Mouse (Mus musculus): ENCODE measurements around the gene Smyd3. TPM values are rescaled to one million over a fixed set of nuclear protein-coding genes. Genes with fewer than 3 reads are reported as not detected.

The Smyd3 gene
- polyA plus RNA-seq, 1 experiment from 2014 or later: 20.7 TPM

- 88% methylated on average over 11 of the region's 11 CpGs for WGBS
- Histone ChIP-seq H3K27me3 (replicated peaks; ENCODE audit: low read depth, poor library complexity, severe bottlenecking) (no peaks in the 10 kb centered on the region), H3K36me3 (replicated peaks) (no peaks in the 10 kb centered on the region), H3K9me3 (no peaks in the 10 kb centered on the region), H3K27ac (replicated peaks) (no peak overlapping the region), H3K4me1 (peaks cover 3% of the 10 kb centered on the region; the same call in 1 of the 2 replicates), H3K4me3 (no peak overlapping the region)
- DNase-seq (ENCODE audit: low spot score): no peak
Observed at GRCm38 (mm10) chr1:179436596-179436995, 81.2 kb downstream of the Smyd3 start.

- Histone ChIP-seq H3K27me3 (replicated peaks; ENCODE audit: low read depth, poor library complexity, severe bottlenecking) (no peaks in the 10 kb centered on the region), H3K9me3 (no peaks in the 10 kb centered on the region), H3K4me1 (peaks cover 4% of the 10 kb centered on the region), H3K36me3 (replicated peaks) (no peaks in the 10 kb centered on the region), H3K4me3 (no peak overlapping the region), H3K27ac (replicated peaks) (no peak overlapping the region)
- DNase-seq (ENCODE audit: low spot score): no peak
- WGBS: 91% methylated on average over 11 of the region's 11 CpGs
Observed at GRCm38 (mm10) chr1:179434443-179435260, 83.2 kb downstream of the Smyd3 start.

- H3K4me1 ChIP-seq: peaks cover 11% of the 10 kb centered on the region
- no peaks in the 10 kb centered on the region for H3K9me3 ChIP-seq
- no peaks in the 10 kb centered on the region for H3K27me3 ChIP-seq (replicated peaks; ENCODE audit: low read depth, poor library complexity, severe bottlenecking)
- H3K36me3 ChIP-seq (replicated peaks): no peaks in the 10 kb centered on the region
- no peak for DNase-seq (ENCODE audit: low spot score)
- 86% methylated on average over 7 of the region's 7 CpGs for WGBS
- no peak overlapping the region for H3K27ac ChIP-seq (replicated peaks)
- no peak overlapping the region for H3K4me3 ChIP-seq
Observed at GRCm38 (mm10) chr1:179433828-179434227, 84.0 kb downstream of the Smyd3 start.

- Histone ChIP-seq H3K4me1 (peaks cover 11% of the 10 kb centered on the region), H3K36me3 (replicated peaks) (no peaks in the 10 kb centered on the region), H3K9me3 (no peaks in the 10 kb centered on the region), H3K27me3 (replicated peaks; ENCODE audit: low read depth, poor library complexity, severe bottlenecking) (no peaks in the 10 kb centered on the region), H3K27ac (replicated peaks) (no peak overlapping the region), H3K4me3 (no peak overlapping the region)
- 91% methylated on average over 8 of the region's 8 CpGs for WGBS
- DNase-seq (ENCODE audit: low spot score): no peak
Observed at GRCm38 (mm10) chr1:179433355-179433754, 84.5 kb downstream of the Smyd3 start.

- H3K9me3 ChIP-seq: no peaks in the 10 kb centered on the region
- H3K36me3 ChIP-seq (replicated peaks): no peaks in the 10 kb centered on the region
- no peaks in the 10 kb centered on the region for H3K27me3 ChIP-seq (replicated peaks; ENCODE audit: low read depth, poor library complexity, severe bottlenecking)
- no peak overlapping the region for H3K4me3 ChIP-seq
- no peak overlapping the region for H3K27ac ChIP-seq (replicated peaks)
- 78% methylated on average over 3 of the region's 3 CpGs for WGBS
- peaks cover 18% of the 10 kb centered on the region for H3K4me1 ChIP-seq
- DNase-seq (ENCODE audit: low spot score): no peak
Observed at GRCm38 (mm10) chr1:179430077-179430476, 87.8 kb downstream of the Smyd3 start.

GRCm38 (mm10) chr1:179424879-179425472 is 92.9 kb downstream of the Smyd3 start:
- no peaks in the 10 kb centered on the region for H3K27me3 ChIP-seq (replicated peaks; ENCODE audit: low read depth, poor library complexity, severe bottlenecking)
- H3K27ac ChIP-seq (replicated peaks): no peak overlapping the region
- no peaks in the 10 kb centered on the region for H3K36me3 ChIP-seq (replicated peaks)
- WGBS: 91% methylated on average over 12 of the region's 12 CpGs
- DNase-seq (ENCODE audit: low spot score): no peak
- no peak overlapping the region for H3K4me3 ChIP-seq
- H3K9me3 ChIP-seq: no peaks in the 10 kb centered on the region
- H3K4me1 ChIP-seq: peaks cover 24% of the 10 kb centered on the region

- Histone ChIP-seq H3K4me3 (no peak overlapping the region), H3K9me3 (peaks cover 2% of the 10 kb centered on the region; the same call in 1 of the 2 replicates), H3K36me3 (replicated peaks) (no peaks in the 10 kb centered on the region), H3K27me3 (replicated peaks; ENCODE audit: low read depth, poor library complexity, severe bottlenecking) (no peaks in the 10 kb centered on the region), H3K27ac (replicated peaks) (no peak overlapping the region), H3K4me1 (peaks cover 10% of the 10 kb centered on the region)
- DNase-seq (ENCODE audit: low spot score): no peak
- 72% methylated on average over 4 of the region's 4 CpGs for WGBS
Observed at GRCm38 (mm10) chr1:179419091-179419490, 98.8 kb downstream of the Smyd3 start.

- no peak overlapping the region for H3K27ac ChIP-seq (replicated peaks)
- H3K9me3 ChIP-seq: no peaks in the 10 kb centered on the region; the same call in 1 of the 2 replicates
- no peak for DNase-seq (ENCODE audit: low spot score)
- H3K4me3 ChIP-seq: no peak overlapping the region
- H3K27me3 ChIP-seq (replicated peaks; ENCODE audit: low read depth, poor library complexity, severe bottlenecking): no peaks in the 10 kb centered on the region
- WGBS: 88% methylated on average over 4 of the region's 4 CpGs
- peaks cover 12% of the 10 kb centered on the region for H3K36me3 ChIP-seq (replicated peaks)
- no peaks in the 10 kb centered on the region for H3K4me1 ChIP-seq
Observed at GRCm38 (mm10) chr1:179408086-179408485, 109.8 kb downstream of the Smyd3 start.

- H3K36me3 ChIP-seq (replicated peaks): peaks cover 3% of the 10 kb centered on the region; the same call in 1 of the 2 replicates
- no peak overlapping the region for H3K27ac ChIP-seq (replicated peaks)
- H3K27me3 ChIP-seq (replicated peaks; ENCODE audit: low read depth, poor library complexity, severe bottlenecking): no peaks in the 10 kb centered on the region
- no peak for DNase-seq (ENCODE audit: low spot score)
- 0 out of 2 replicates have a peak, but pooled peaks cover 8% of the 10 kb centered on the region for H3K4me1 ChIP-seq
- H3K9me3 ChIP-seq: no peaks in the 10 kb centered on the region
- WGBS: 71% methylated on average over 5 of the region's 5 CpGs
- no peak overlapping the region for H3K4me3 ChIP-seq
Observed at GRCm38 (mm10) chr1:179400835-179401234, 117.0 kb downstream of the Smyd3 start.

GRCm38 (mm10) chr1:179398639-179399038 is 119.2 kb downstream of the Smyd3 start:
- H3K9me3 ChIP-seq: no peaks in the 10 kb centered on the region
- DNase-seq (ENCODE audit: low spot score): no peak
- no peaks in the 10 kb centered on the region for H3K27me3 ChIP-seq (replicated peaks; ENCODE audit: low read depth, poor library complexity, severe bottlenecking)
- 0 out of 2 replicates have a peak, but pooled peaks cover 8% of the 10 kb centered on the region for H3K4me1 ChIP-seq
- H3K27ac ChIP-seq (replicated peaks): no peak overlapping the region
- 85% methylated on average over 4 of the region's 4 CpGs for WGBS
- H3K36me3 ChIP-seq (replicated peaks): peaks cover 3% of the 10 kb centered on the region; the same call in 1 of the 2 replicates
- no peak overlapping the region for H3K4me3 ChIP-seq

- no peaks in the 10 kb centered on the region for H3K27me3 ChIP-seq (replicated peaks; ENCODE audit: low read depth, poor library complexity, severe bottlenecking)
- 0 out of 2 replicates have a peak overlapping the region, but pooled peaks have one; percentile 19 for H3K27ac ChIP-seq (replicated peaks)
- 59% methylated on average over 15 of the region's 15 CpGs for WGBS
- H3K4me3 ChIP-seq: no peak overlapping the region
- peak; percentile 13 for DNase-seq (ENCODE audit: low spot score)
- peaks cover 10% of the 10 kb centered on the region for H3K4me1 ChIP-seq
- no peaks in the 10 kb centered on the region for H3K36me3 ChIP-seq (replicated peaks)
- H3K9me3 ChIP-seq: no peaks in the 10 kb centered on the region
Observed at GRCm38 (mm10) chr1:179386237-179386975, 131.4 kb downstream of the Smyd3 start.

- H3K4me1 ChIP-seq: peaks cover 10% of the 10 kb centered on the region
- H3K36me3 ChIP-seq (replicated peaks): no peaks in the 10 kb centered on the region
- no peak overlapping the region for H3K4me3 ChIP-seq
- DNase-seq (ENCODE audit: low spot score): no peak
- no peak overlapping the region for H3K27ac ChIP-seq (replicated peaks)
- no peaks in the 10 kb centered on the region for H3K27me3 ChIP-seq (replicated peaks; ENCODE audit: low read depth, poor library complexity, severe bottlenecking)
- no peaks in the 10 kb centered on the region for H3K9me3 ChIP-seq
- WGBS: 94% methylated on average over 7 of the region's 7 CpGs
Observed at GRCm38 (mm10) chr1:179385691-179386090, 132.2 kb downstream of the Smyd3 start.

Measured in embryonic facial prominence, embryonic 10.5 days (tissue).